Mouse (Mus musculus): ENCODE measurements around the gene Cadps.

The Cadps gene

GRCm38 (mm10) chr14:12550931-12551330 lies 271.9 kb downstream of the Cadps start:
- in situ Hi-C loops (cut with MboI; ENCODE audit: low pct_unique_long_range_greater_than_20kb in 1 of 2, low sequenced_read_pairs in 2 of 2, unreplicated experiment in 1 of 2), result loop anchor here in 1 of 2 experiments (25.0 kb wide), 1 partner anchor 1361 kb away; the partner anchor contains the start of gene Gm281

GRCm38 (mm10) chr14:12549290-12549689 lies 273.6 kb downstream of the Cadps start:
- in situ Hi-C loops (cut with MboI; ENCODE audit: low pct_unique_long_range_greater_than_20kb in 1 of 2, low sequenced_read_pairs in 2 of 2, unreplicated experiment in 1 of 2), result no loop called here

- in situ Hi-C loops (cut with MboI; ENCODE audit: low pct_unique_long_range_greater_than_20kb in 1 of 2, low sequenced_read_pairs in 2 of 2, unreplicated experiment in 1 of 2), result no loop called here
These were observed 275.4 kb downstream of the Cadps start for GRCm38 (mm10) chr14:12547496-12547895.

GRCm38 (mm10) chr14:12541733-12542132 lies 281.1 kb downstream of the Cadps start:
- in situ Hi-C loops (cut with MboI; ENCODE audit: low pct_unique_long_range_greater_than_20kb in 1 of 2, low sequenced_read_pairs in 2 of 2, unreplicated experiment in 1 of 2), result no loop called here

- in situ Hi-C loops (cut with MboI; ENCODE audit: low pct_unique_long_range_greater_than_20kb in 1 of 2, low sequenced_read_pairs in 2 of 2, unreplicated experiment in 1 of 2), result no loop called here
These were observed 283.8 kb downstream of the Cadps start for GRCm38 (mm10) chr14:12539071-12539470.

GRCm38 (mm10) chr14:12531101-12531500 lies 291.8 kb downstream of the Cadps start:
- in situ Hi-C loops (cut with MboI; ENCODE audit: low pct_unique_long_range_greater_than_20kb in 1 of 2, low sequenced_read_pairs in 2 of 2, unreplicated experiment in 1 of 2), result no loop called here

- in situ Hi-C loops (cut with MboI; ENCODE audit: low pct_unique_long_range_greater_than_20kb in 1 of 2, low sequenced_read_pairs in 2 of 2, unreplicated experiment in 1 of 2), result no loop called here
These were observed 292.3 kb downstream of the Cadps start for GRCm38 (mm10) chr14:12530554-12530953.

GRCm38 (mm10) chr14:12529961-12530542 lies 292.8 kb downstream of the Cadps start:
- in situ Hi-C loops (cut with MboI; ENCODE audit: low pct_unique_long_range_greater_than_20kb in 1 of 2, low sequenced_read_pairs in 2 of 2, unreplicated experiment in 1 of 2), result no loop called here

GRCm38 (mm10) chr14:12527296-12527695 lies 295.6 kb downstream of the Cadps start:
- in situ Hi-C loops (cut with MboI; ENCODE audit: low pct_unique_long_range_greater_than_20kb in 1 of 2, low sequenced_read_pairs in 2 of 2, unreplicated experiment in 1 of 2), result no loop called here

GRCm38 (mm10) chr14:12507018-12507417 lies 315.9 kb downstream of the Cadps start:
- in situ Hi-C loops (cut with MboI; ENCODE audit: low pct_unique_long_range_greater_than_20kb in 1 of 2, low sequenced_read_pairs in 2 of 2, unreplicated experiment in 1 of 2), result loop anchor here in 1 of 2 experiments (25.0 kb wide), 1 partner anchor 295 kb away; no protein-coding TSS in a partner anchor

- in situ Hi-C loops (cut with MboI; ENCODE audit: low pct_unique_long_range_greater_than_20kb in 1 of 2, low sequenced_read_pairs in 2 of 2, unreplicated experiment in 1 of 2), result loop anchor here in 1 of 2 experiments (25.0 kb wide), 1 partner anchor 292 kb away; no protein-coding TSS in a partner anchor
These were observed 318.5 kb downstream of the Cadps start for GRCm38 (mm10) chr14:12504191-12504947.

GRCm38 (mm10) chr14:12462206-12462605 lies 360.7 kb downstream of the Cadps start:
- in situ Hi-C loops (cut with MboI; ENCODE audit: low pct_unique_long_range_greater_than_20kb in 1 of 2, low sequenced_read_pairs in 2 of 2, unreplicated experiment in 1 of 2), result no loop called here

GRCm38 (mm10) chr14:12459700-12460099 lies 363.2 kb downstream of the Cadps start:
- in situ Hi-C loops (cut with MboI; ENCODE audit: low pct_unique_long_range_greater_than_20kb in 1 of 2, low sequenced_read_pairs in 2 of 2, unreplicated experiment in 1 of 2), result no loop called here

- in situ Hi-C loops (cut with MboI; ENCODE audit: low pct_unique_long_range_greater_than_20kb in 1 of 2, low sequenced_read_pairs in 2 of 2, unreplicated experiment in 1 of 2), result no loop called here
These were observed 367.8 kb downstream of the Cadps start for GRCm38 (mm10) chr14:12455064-12455591.

- in situ Hi-C loops (cut with MboI; ENCODE audit: low pct_unique_long_range_greater_than_20kb in 1 of 2, low sequenced_read_pairs in 2 of 2, unreplicated experiment in 1 of 2), result no loop called here
These were observed 372.1 kb downstream of the Cadps start for GRCm38 (mm10) chr14:12450807-12451206.

- in situ Hi-C loops (cut with MboI; ENCODE audit: low pct_unique_long_range_greater_than_20kb in 1 of 2, low sequenced_read_pairs in 2 of 2, unreplicated experiment in 1 of 2), result no loop called here
These were observed 374.0 kb downstream of the Cadps start for GRCm38 (mm10) chr14:12448883-12449282.

- in situ Hi-C loops (cut with MboI; ENCODE audit: low pct_unique_long_range_greater_than_20kb in 1 of 2, low sequenced_read_pairs in 2 of 2, unreplicated experiment in 1 of 2), result no loop called here
These were observed 381.9 kb downstream of the Cadps start for GRCm38 (mm10) chr14:12441019-12441418.

- in situ Hi-C loops (cut with MboI; ENCODE audit: low pct_unique_long_range_greater_than_20kb in 1 of 2, low sequenced_read_pairs in 2 of 2, unreplicated experiment in 1 of 2), result no loop called here
These were observed 384.9 kb downstream of the Cadps start for GRCm38 (mm10) chr14:12437976-12438375.

- in situ Hi-C loops (cut with MboI; ENCODE audit: low pct_unique_long_range_greater_than_20kb in 1 of 2, low sequenced_read_pairs in 2 of 2, unreplicated experiment in 1 of 2), result no loop called here
These were observed 385.5 kb downstream of the Cadps start for GRCm38 (mm10) chr14:12437422-12437821.
